ENCODE assay signal across 8 mouse cellular contexts in the genomic region with DNA sequence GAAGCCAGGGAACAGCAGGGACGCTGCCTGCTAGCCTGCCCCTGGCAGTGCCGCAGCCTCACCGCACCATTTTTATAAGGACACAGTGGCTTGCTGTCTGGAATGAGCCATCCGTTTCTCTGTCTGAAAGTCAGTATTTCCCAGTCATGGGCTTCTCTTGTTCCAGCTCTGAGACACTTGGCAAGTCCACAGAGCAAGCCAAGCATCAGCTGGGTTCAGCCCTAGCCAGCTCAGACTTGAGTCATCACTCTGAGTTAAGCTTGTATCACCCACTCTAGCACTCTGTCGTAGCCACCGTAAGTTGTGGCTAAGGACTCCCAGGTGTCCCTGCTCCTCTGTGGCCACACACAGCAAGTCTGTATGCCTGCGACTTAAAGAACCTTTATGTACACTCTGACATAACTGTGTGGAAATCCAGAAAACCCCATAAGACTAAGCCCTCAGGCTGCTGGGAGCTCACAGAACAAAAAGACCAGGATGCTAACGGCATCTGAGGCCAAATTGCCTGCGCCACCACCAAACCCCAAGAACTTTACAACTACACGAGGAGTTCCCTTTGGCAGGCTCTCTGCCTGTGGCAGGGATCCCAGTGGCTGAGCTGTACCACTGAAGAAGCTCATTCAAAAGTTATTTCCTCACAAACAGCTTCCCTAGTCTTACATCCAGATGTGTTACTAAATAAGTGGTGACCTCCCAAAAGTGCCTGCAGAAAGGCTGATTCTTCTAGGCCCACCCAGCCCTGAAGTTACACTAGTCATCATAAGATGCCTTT.
DNase-seq lines count a peak whose midpoint lies in the region; ATAC-seq and TF ChIP-seq lines count a peak whose summit lies in the region.

No protein-coding gene starts in this region.

- H3K27ac ChIP-seq in embryonic facial prominence, embryonic 14.5 days (replicated peaks; ENCODE audit: low read depth, low read length): peak overlapping the region; percentile 22; the same call in 1 of the 2 replicates
- H3K27ac ChIP-seq in heart, embryonic 15.5 days: peak overlapping the region; percentile 61
- no peak overlapping the region for H3K27ac ChIP-seq in forebrain, embryonic 13.5 days

- peak; percentile 12; the same call in 1 of the 2 replicates for ATAC-seq in embryonic facial prominence, embryonic 14.5 days (ENCODE audit: low read depth)
- 0 out of 2 replicates have a peak, but pooled peaks have one; percentile 12 for ATAC-seq in heart, embryonic 15.5 days (replicated peaks; ENCODE audit: insufficient number of reproducible peaks, insufficient read depth, low FRiP score, low read depth)
- no peak for ATAC-seq in forebrain, embryonic 13.5 days

- no peak overlapping the region for H3ac ChIP-seq in myocyte (ENCODE audit: control insufficient read depth, insufficient read length)

- H3K4me3 ChIP-seq in embryonic facial prominence, embryonic 14.5 days (ENCODE audit: low read depth, low read length): no peak overlapping the region
- H3K4me3 ChIP-seq in heart, embryonic 15.5 days: no peak overlapping the region
- no peak overlapping the region for H3K4me3 ChIP-seq in myocyte
- no peak overlapping the region for H3K4me3 ChIP-seq in forebrain, embryonic 13.5 days

- H3K9ac ChIP-seq in embryonic facial prominence, embryonic 14.5 days (ENCODE audit: low read depth, low read length): no peak overlapping the region
- no peak overlapping the region for H3K9ac ChIP-seq in heart, embryonic 15.5 days
- H3K9ac ChIP-seq in forebrain, embryonic 13.5 days: no peak overlapping the region

- no peaks in the 10 kb centered on the region for H3K9me3 ChIP-seq in embryonic facial prominence, embryonic 14.5 days (ENCODE audit: control insufficient read depth, low read length)
- no peaks in the 10 kb centered on the region for H3K9me3 ChIP-seq in heart, embryonic 15.5 days (replicated peaks)
- no peaks in the 10 kb centered on the region for H3K9me3 ChIP-seq in forebrain, embryonic 13.5 days (replicated peaks)

- peaks cover 68% of the 10 kb centered on the region for H3K79me2 ChIP-seq in myocyte (ENCODE audit: control insufficient read depth, insufficient read depth)

- H3K27me3 ChIP-seq in embryonic facial prominence, embryonic 14.5 days (replicated peaks; ENCODE audit: control insufficient read depth, insufficient read depth, low read length): no peaks in the 10 kb centered on the region
- H3K27me3 ChIP-seq in heart, embryonic 15.5 days: no peaks in the 10 kb centered on the region
- H3K27me3 ChIP-seq in myocyte (ENCODE audit: control insufficient read depth, insufficient read depth, insufficient read length): no peaks in the 10 kb centered on the region
- no peaks in the 10 kb centered on the region for H3K27me3 ChIP-seq in forebrain, embryonic 13.5 days

- DNase-seq in left cerebral cortex, adult 18-20 months (ENCODE audit: low spot score in 2 of 2): peak; percentile 39 to 44
- DNase-seq in left cerebral cortex, adult 11 months (ENCODE audit: low spot score): no peak
- DNase-seq in embryonic facial prominence, embryonic 14.5 days (ENCODE audit: low spot score): peak; percentile 80
- DNase-seq in thymus, postnatal 4 days: no peak
- no peak for DNase-seq in spleen, adult 12 weeks (ENCODE audit: low spot score)

- WGBS in embryonic facial prominence, embryonic 14.5 days: 61% methylated on average over 10 of the region's 10 CpGs
- 60% methylated on average over 10 of the region's 10 CpGs for WGBS in heart, embryonic 15.5 days
- WGBS in forebrain, embryonic 13.5 days: 85% methylated on average over 10 of the region's 10 CpGs

- TF ChIP-seq POLR2A in myocyte (IDR thresholded peaks at IDR 0.05; ENCODE audit: insufficient read length, low read depth): peak; percentile 52

- no peak overlapping the region for H3K4me2 ChIP-seq in embryonic facial prominence, embryonic 14.5 days (ENCODE audit: low read depth, low read length)
- no peak overlapping the region for H3K4me2 ChIP-seq in heart, embryonic 15.5 days
- peak overlapping the region; percentile 82 for H3K4me2 ChIP-seq in myocyte (ENCODE audit: low read depth)
- no peak overlapping the region for H3K4me2 ChIP-seq in forebrain, embryonic 13.5 days

- H3K4me1 ChIP-seq in embryonic facial prominence, embryonic 14.5 days (ENCODE audit: control insufficient read depth, insufficient read depth, low read length): peaks cover 14% of the 10 kb centered on the region
- H3K4me1 ChIP-seq in heart, embryonic 15.5 days (replicated peaks): peaks cover 53% of the 10 kb centered on the region
- peaks cover 11% of the 10 kb centered on the region for H3K4me1 ChIP-seq in forebrain, embryonic 13.5 days

- no peaks in the 10 kb centered on the region for H3K36me3 ChIP-seq in embryonic facial prominence, embryonic 14.5 days (ENCODE audit: control insufficient read depth, insufficient read depth, low read length)
- no peaks in the 10 kb centered on the region for H3K36me3 ChIP-seq in heart, embryonic 15.5 days
- peaks cover 8% of the 10 kb centered on the region for H3K36me3 ChIP-seq in myocyte (ENCODE audit: control insufficient read depth, insufficient read depth)
- H3K36me3 ChIP-seq in forebrain, embryonic 13.5 days (ENCODE audit: poor library complexity, severe bottlenecking): no peaks in the 10 kb centered on the region

TF ChIP-seq in myocyte, 11 proteins besides CTCF, POLR2A, EP300 and RAD21:
- TF ChIP-seq MYOG (IDR thresholded peaks at IDR 0.05; ENCODE audit: control insufficient read depth in 1 of 3, insufficient read depth in 1 of 3, insufficient read length in 2 of 3, low read depth in 2 of 3) (peak in 1 of 3 experiments; percentile 60), CEBPB (IDR thresholded peaks at IDR 0.05; ENCODE audit: insufficient read depth, poor library complexity, severe bottlenecking) (0 out of 2 replicates have a peak, but pooled peaks have one; percentile 22), REST (IDR thresholded peaks at IDR 0.05; ENCODE audit: insufficient read depth, insufficient read length) (no peak), TCF3 (IDR thresholded peaks at IDR 0.05; ENCODE audit: insufficient read length, low read depth) (no peak), USF1 (IDR thresholded peaks at IDR 0.05; ENCODE audit: low read depth) (no peak), MYOD1 (IDR thresholded peaks at IDR 0.05; ENCODE audit: control insufficient read depth in 1 of 3, insufficient read length in 2 of 3, low read depth in 2 of 3) (peak in 2 of 3 experiments; percentile 28 to 66), TCF12 (IDR thresholded peaks at IDR 0.05; ENCODE audit: insufficient read depth, poor library complexity, severe bottlenecking) (peak; percentile 13)

Comparison
In these comparisons a context has a peak if more than half of its experiments do, and no peak if none do; other contexts are left out.
1. DNase-seq: peak in left cerebral cortex, adult 18-20 months (2 of 2) and embryonic facial prominence, embryonic 14.5 days (single experiment); none in left cerebral cortex, adult 11 months (single experiment), thymus, postnatal 4 days (single experiment) and spleen, adult 12 weeks (single experiment).